9 mouse cellular contexts compared by ENCODE assay signal in genomic region chr4:95507141-95507945, GRCm38 (mm10). TPM values are rescaled to one million over a fixed set of nuclear protein-coding genes. Genes with fewer than 3 reads are reported as not detected.
DNase-seq lines count a peak whose midpoint lies in the region; ATAC-seq lines count a peak whose summit lies in the region.
"Had no signal": no experiment of that assay in that cellular context is flagged by ENCODE, and none has a peak within 500 bp of the region (broad histone marks: within the 10 kb centered on the region; RNA-seq: fewer than 3 reads in every experiment).

No protein-coding gene starts in this region.

- no peaks in the 10 kb centered on the region for H3K36me3 ChIP-seq in limb, embryonic 12.5 days

- ATAC-seq in limb, embryonic 12.5 days (ENCODE audit: insufficient number of reproducible peaks, insufficient read depth, low FRiP score, low TSS enrichment, low read depth) = peak; percentile 98
- no peak for ATAC-seq in CD4-positive, CD25-positive, alpha-beta regulatory T cell, adult 4 months

- no peak overlapping the region for H3K4me3 ChIP-seq in limb, embryonic 12.5 days (replicated peaks)

- DNase-seq in embryo, embryonic 11 days = peak; percentile 23
- DNase-seq in embryo, embryonic 10 days (ENCODE audit: low spot score) = no peak
- peak; percentile 11 for DNase-seq in urinary bladder, postnatal 25 days (ENCODE audit: low spot score)
- no peak for DNase-seq in urinary bladder, postnatal 10 days (ENCODE audit: low spot score)
- DNase-seq in layer of hippocampus, postnatal 36 days = no peak
- no peak for DNase-seq in heart, postnatal 10 days
- DNase-seq: B cell, adult 2 months had no signal

- peak overlapping the region; percentile 5 for H3K27ac ChIP-seq in limb, embryonic 12.5 days

- H3K4me1 ChIP-seq in limb, embryonic 12.5 days (replicated peaks) = peaks cover 16% of the 10 kb centered on the region

- H3K9me3 ChIP-seq in limb, embryonic 12.5 days = no peaks in the 10 kb centered on the region

- WGBS in limb, embryonic 12.5 days = 17% methylated on average over 7 of the region's 7 CpGs

- peak overlapping the region; percentile 0; the same call in 1 of the 2 replicates for H3K4me2 ChIP-seq in limb, embryonic 12.5 days

- no peaks in the 10 kb centered on the region for H3K27me3 ChIP-seq in limb, embryonic 12.5 days

- intact Hi-C loops in heart, postnatal 10 days (cut with DNase I) = no loop called here

- no peak overlapping the region for H3K9ac ChIP-seq in limb, embryonic 12.5 days (replicated peaks)

RNA-seq across cellular contexts. Expression of gene Fggy, which starts 50.0 kb away (rescaled TPM):
- 9.3 and 11.0 TPM in 2 replicates for polyA plus RNA-seq in limb, embryonic 12.5 days (2016; fragmentation: Nextera tagmentation; extraction: Ambion mirVana)
- polyA plus RNA-seq in CD4-positive, CD25-positive, alpha-beta regulatory T cell, adult 4 months (2017; shearing (Covaris generic)) = 1 to 10 TPM; 5.4 to 6.3 TPM
- 10 to 100 TPM; 12.0 to 14.3 TPM for total RNA-seq in layer of hippocampus, postnatal 36 days (2021)
- total RNA-seq in heart, postnatal 10 days (2021) = 1 to 10 TPM; 5.7 to 7.5 TPM

Comparison
In these comparisons a context has a peak if more than half of its experiments do, and no peak if none do; other contexts are left out.
1. DNase-seq: peak in embryo, embryonic 11 days (single experiment) and urinary bladder, postnatal 25 days (single experiment); none in embryo, embryonic 10 days (single experiment), urinary bladder, postnatal 10 days (single experiment), layer of hippocampus, postnatal 36 days (0 of 2) and heart, postnatal 10 days (0 of 2).